Comparison of ENCODE assay signal across 32 mouse cellular contexts in the genomic region with DNA sequence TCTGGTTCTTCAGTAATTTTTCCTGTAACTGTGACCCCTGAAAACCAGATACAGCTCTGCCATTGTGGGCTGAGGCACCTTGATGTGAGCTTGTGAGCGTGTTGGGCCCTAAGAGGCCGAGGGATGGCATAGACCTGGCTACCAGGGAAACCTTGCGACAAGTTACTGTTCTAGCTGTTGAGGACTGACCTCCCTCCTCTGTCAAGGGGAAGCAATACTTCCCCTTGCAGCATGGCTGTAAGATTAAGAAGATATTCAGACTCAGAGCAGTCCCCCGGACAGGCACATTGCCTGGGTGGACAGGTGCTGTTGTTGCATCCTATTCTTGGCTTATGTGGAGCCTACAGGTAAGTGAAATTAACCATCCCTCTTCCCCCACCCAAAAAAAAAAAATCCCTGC. TPM values are rescaled to one million over a fixed set of nuclear protein-coding genes. Genes with fewer than 3 reads are reported as not detected.
DNase-seq lines count a peak whose midpoint lies in the region; ATAC-seq and TF ChIP-seq lines count a peak whose summit lies in the region.
"Had no signal": no experiment of that assay in that cellular context is flagged by ENCODE, and none has a peak within 500 bp of the region (broad histone marks: within the 10 kb centered on the region; RNA-seq: fewer than 3 reads in every experiment).

No protein-coding gene starts in this region.

- H3K27ac ChIP-seq in intestine, embryonic 14.5 days (ENCODE audit: low read depth): peak overlapping the region; percentile 69
- H3K27ac ChIP-seq in intestine, postnatal 0 days (ENCODE audit: low read depth, low read length): no peak overlapping the region
- H3K27ac ChIP-seq in stomach, embryonic 16.5 days (ENCODE audit: low read length): peak overlapping the region; percentile 84; the same call in 1 of the 2 replicates
- H3K27ac ChIP-seq: embryonic facial prominence, embryonic 12.5 days; embryonic facial prominence, embryonic 15.5 days; forebrain, embryonic 15.5 days; hindbrain, embryonic 10.5 days; hindbrain, embryonic 13.5 days had no signal

- H3K36me3 ChIP-seq in intestine, embryonic 14.5 days (ENCODE audit: control insufficient read depth, insufficient read depth, low read length): no peaks in the 10 kb centered on the region
- H3K36me3 ChIP-seq in intestine, postnatal 0 days (ENCODE audit: control insufficient read depth, insufficient read depth): no peaks in the 10 kb centered on the region
- no peaks in the 10 kb centered on the region for H3K36me3 ChIP-seq in stomach, embryonic 16.5 days (ENCODE audit: control insufficient read depth, insufficient read depth, low read length)
- H3K36me3 ChIP-seq: embryonic facial prominence, embryonic 12.5 days; embryonic facial prominence, embryonic 15.5 days; forebrain, embryonic 15.5 days; hindbrain, embryonic 10.5 days; hindbrain, embryonic 13.5 days had no signal

- H3K9ac ChIP-seq in intestine, embryonic 14.5 days (ENCODE audit: low read length): no peak overlapping the region
- no peak overlapping the region for H3K9ac ChIP-seq in intestine, postnatal 0 days (ENCODE audit: low read depth, low read length)
- H3K9ac ChIP-seq in stomach, embryonic 16.5 days (ENCODE audit: low read length): no peak overlapping the region
- H3K9ac ChIP-seq: embryonic facial prominence, embryonic 12.5 days; embryonic facial prominence, embryonic 15.5 days; forebrain, embryonic 15.5 days; hindbrain, embryonic 13.5 days had no signal

- no peak overlapping the region for H3K4me2 ChIP-seq in intestine, embryonic 14.5 days (ENCODE audit: low read length)
- no peak overlapping the region for H3K4me2 ChIP-seq in intestine, postnatal 0 days (replicated peaks; ENCODE audit: low read depth)
- no peak overlapping the region for H3K4me2 ChIP-seq in stomach, embryonic 16.5 days (ENCODE audit: low read depth, low read length)
- H3K4me2 ChIP-seq: embryonic facial prominence, embryonic 12.5 days; embryonic facial prominence, embryonic 15.5 days; forebrain, embryonic 15.5 days; heart, embryonic 11.5 days; hindbrain, embryonic 13.5 days had no signal

- ATAC-seq in intestine, embryonic 14.5 days (replicated peaks; ENCODE audit: low FRiP score, low TSS enrichment, low read depth): no peak
- ATAC-seq in intestine, postnatal 0 days: no peak
- peak; percentile 44 for ATAC-seq in granulocyte monocyte progenitor cell, adult 5-6 weeks (replicated peaks; ENCODE audit: poor library complexity, severe bottlenecking)
- peak; percentile 52 for ATAC-seq in megakaryocyte, adult 5-6 weeks (ENCODE audit: poor library complexity, severe bottlenecking)
- no peak for ATAC-seq in stomach, embryonic 16.5 days (ENCODE audit: insufficient read depth, low FRiP score)
- ATAC-seq: forebrain, embryonic 15.5 days; hindbrain, embryonic 16.5 days had no signal

- H3K27me3 ChIP-seq in intestine, embryonic 14.5 days (replicated peaks; ENCODE audit: control insufficient read depth, insufficient read depth, low read length): no peaks in the 10 kb centered on the region
- H3K27me3 ChIP-seq in intestine, postnatal 0 days (replicated peaks; ENCODE audit: control insufficient read depth, insufficient read depth, low read length): no peaks in the 10 kb centered on the region
- no peaks in the 10 kb centered on the region for H3K27me3 ChIP-seq in stomach, embryonic 16.5 days (ENCODE audit: control insufficient read depth, insufficient read depth, low read length)
- H3K27me3 ChIP-seq: CH12.LX; embryonic facial prominence, embryonic 12.5 days; embryonic facial prominence, embryonic 15.5 days; forebrain, embryonic 15.5 days; hindbrain, embryonic 13.5 days had no signal

- WGBS in intestine, embryonic 14.5 days: 88% methylated on average over 4 of the region's 4 CpGs
- WGBS in intestine, postnatal 0 days: 88% methylated on average over 4 of the region's 4 CpGs
- WGBS in stomach, embryonic 16.5 days: 74% methylated on average over 4 of the region's 4 CpGs

- DNase-seq in intestine, embryonic 14.5 days (ENCODE audit: low spot score): no peak
- DNase-seq in c-Kit-positive CD71-positive TER-119-positive erythroid progenitor cells, embryonic 14.5 days (ENCODE audit: low spot score): no peak
- no peak for DNase-seq in layer of hippocampus, postnatal 14 days (ENCODE audit: low spot score in 2 of 2)
- no peak for DNase-seq in spleen, postnatal 10 days (ENCODE audit: low spot score in 2 of 2)
- DNase-seq: adrenal gland, adult 8-10 months; adrenal gland, postnatal 25 days; B cell, adult 2 months; cerebellum, adult 18-20 months; cerebellum, adult 9-10 months; cerebellum, postnatal 25 days; gastrocnemius, postnatal 25 days; heart, postnatal 36 days had no signal

- H3K4me1 ChIP-seq in intestine, embryonic 14.5 days (replicated peaks; ENCODE audit: control insufficient read depth, insufficient read depth, low read length): peaks cover 18% of the 10 kb centered on the region
- H3K4me1 ChIP-seq in intestine, postnatal 0 days (replicated peaks; ENCODE audit: control insufficient read depth, insufficient read depth, low read length): no peaks in the 10 kb centered on the region
- 0 out of 2 replicates have a peak, but pooled peaks cover 6% of the 10 kb centered on the region for H3K4me1 ChIP-seq in stomach, embryonic 16.5 days (ENCODE audit: control insufficient read depth, insufficient read depth, low read length)
- H3K4me1 ChIP-seq: embryonic facial prominence, embryonic 12.5 days; embryonic facial prominence, embryonic 15.5 days; forebrain, embryonic 15.5 days; hindbrain, embryonic 10.5 days; hindbrain, embryonic 13.5 days had no signal

- no peaks in the 10 kb centered on the region for H3K9me3 ChIP-seq in intestine, embryonic 14.5 days (ENCODE audit: control insufficient read depth, low read length)
- no peaks in the 10 kb centered on the region for H3K9me3 ChIP-seq in intestine, postnatal 0 days (ENCODE audit: control insufficient read depth)
- no peaks in the 10 kb centered on the region for H3K9me3 ChIP-seq in stomach, embryonic 16.5 days (replicated peaks; ENCODE audit: control insufficient read depth, low read length)
- H3K9me3 ChIP-seq: embryonic facial prominence, embryonic 15.5 days; forebrain, embryonic 15.5 days; hindbrain, embryonic 10.5 days; hindbrain, embryonic 13.5 days had no signal

- TF ChIP-seq CTCF in intestine, postnatal 0 days (IDR thresholded peaks at IDR 0.05; ENCODE audit: low read depth): no peak

- H3K4me3 ChIP-seq in intestine, embryonic 14.5 days (ENCODE audit: low read depth, low read length): no peak overlapping the region
- H3K4me3 ChIP-seq in intestine, postnatal 0 days (ENCODE audit: low read depth, low read length): no peak overlapping the region
- H3K4me3 ChIP-seq in stomach, embryonic 16.5 days (replicated peaks; ENCODE audit: low read length): no peak overlapping the region
- H3K4me3 ChIP-seq: embryonic facial prominence, embryonic 12.5 days; embryonic facial prominence, embryonic 15.5 days; forebrain, embryonic 15.5 days; hindbrain, embryonic 10.5 days; hindbrain, embryonic 13.5 days had no signal

RNA-seq across cellular contexts. Expression of gene Scp2d1, which starts 51.6 kb away (rescaled TPM):
- polyA plus RNA-seq in intestine, embryonic 14.5 days (2014; fragmentation: Nextera tagmentation; extraction: Ambion mirVana): not detected in 2 replicates
- not detected in 2 replicates for polyA plus RNA-seq in intestine, postnatal 0 days (2015; fragmentation: Nextera tagmentation; extraction: Ambion mirVana)
- not detected in 2 replicates for total RNA-seq in granulocyte monocyte progenitor cell, adult 5-6 weeks (2014; fragmentation: Nextera tagmentation)
- total RNA-seq in granulocyte monocyte progenitor cell, adult 5-6 weeks (2017): not detected in 2 replicates
- total RNA-seq in megakaryocyte, adult 5-6 weeks (2015): not detected in 2 replicates
- not detected in 2 replicates for total RNA-seq in megakaryocyte, adult 5-6 weeks (2017)
- polyA plus RNA-seq in stomach, embryonic 16.5 days (2015; fragmentation: Nextera tagmentation; extraction: Ambion mirVana): not detected in 2 replicates
- not detected for total RNA-seq in layer of hippocampus, postnatal 14 days (2021)
- total RNA-seq: adrenal gland, adult 8-10 months; adrenal gland, postnatal 25 days; CH12.LX; common myeloid progenitor, adult 5-6 weeks; gastrocnemius, adult 8-10 months; gastrocnemius, postnatal 25 days; heart, adult 8-10 months; heart, postnatal 36 days; MEL had no signal
- polyA plus RNA-seq: brain, embryonic 14.5 days; embryonic facial prominence, embryonic 12.5 days; embryonic facial prominence, embryonic 15.5 days; forebrain, embryonic 11.5 days; forebrain, embryonic 15.5 days; heart, embryonic 11.5 days; heart, embryonic 14.5 days; heart, postnatal 0 days; hindbrain, embryonic 10.5 days; hindbrain, embryonic 13.5 days; hindbrain, embryonic 16.5 days had no signal

Comparison
In these comparisons a context has a peak if more than half of its experiments do, and no peak if none do; other contexts are left out.
1. ATAC-seq: peak in granulocyte monocyte progenitor cell, adult 5-6 weeks (single experiment) and megakaryocyte, adult 5-6 weeks (single experiment); none in intestine, embryonic 14.5 days (single experiment), intestine, postnatal 0 days (single experiment) and stomach, embryonic 16.5 days (single experiment).